Mouse (Mus musculus) heart, embryonic 12.5 days (tissue): ENCODE results near the gene Cyp2j8. TPM values are rescaled to one million over a fixed set of nuclear protein-coding genes. Genes with fewer than 3 reads are reported as not detected.
"Not testable (repeated sequence)": the region's sequence is repeated elsewhere in the genome, so short reads cannot be mapped to it uniquely, and the experiment has no call there.

ENCODE experiments used
- ATAC-seq: fragments of 200-750 bp; cut with Nextera tagmentation; 2 replicates; pipeline ENCODE4 v1.8.0; 2017; ENCODE audit warnings: moderate TSS enrichment, moderate library complexity; ENCODE audit not compliant: insufficient number of reproducible peaks, low FRiP score
- H3K27ac ChIP-seq: fragments of 300-500 bp; sonication (generic); 2 replicates; pipeline ENCODE4 v1.5.1; 2016; ENCODE audit warnings: mild to moderate bottlenecking, moderate library complexity; ENCODE audit not compliant: poor library complexity, severe bottlenecking
- H3K27me3 ChIP-seq: fragments of 300-500 bp; sonication (generic); replicated peaks from 2 replicates; pipeline ENCODE4 v1.6.1; 2016; ENCODE audit warnings: mild to moderate bottlenecking, moderate library complexity
- H3K36me3 ChIP-seq: fragments of 300-500 bp; sonication (generic); 2 replicates; pipeline ENCODE4 v1.6.1; 2016; ENCODE audit warnings: mild to moderate bottlenecking, moderate library complexity
- H3K4me1 ChIP-seq: fragments of 300-500 bp; sonication (generic); replicated peaks from 2 replicates; pipeline ENCODE4 v1.6.1; 2016; ENCODE audit warnings: mild to moderate bottlenecking
- H3K4me2 ChIP-seq: fragments of 300-500 bp; sonication (generic); 2 replicates; pipeline ENCODE4 v1.6.1; 2016; ENCODE audit warnings: mild to moderate bottlenecking, moderate library complexity
- H3K4me3 ChIP-seq: fragments of 300-500 bp; sonication (generic); 2 replicates; pipeline ENCODE4 v1.5.1; 2016; ENCODE audit warnings: mild to moderate bottlenecking
- H3K9ac ChIP-seq: fragments of 300-500 bp; sonication (generic); 2 replicates; pipeline ENCODE4 v1.6.1; 2016; ENCODE audit warnings: mild to moderate bottlenecking, moderate library complexity
- H3K9me3 ChIP-seq: fragments of 300-500 bp; sonication (generic); replicated peaks from 2 replicates; pipeline ENCODE4 v1.6.1; 2016; ENCODE audit warnings: mild to moderate bottlenecking, moderate library complexity
- WGBS: fragments of 180-500 bp; shearing (Covaris S2); methylation state at CpG from one replicate; pipeline ENCODE4 v1.1.7; 2016; 5-methylcytosine and 5-hydroxymethylcytosine counted together
- polyA plus RNA-seq: library from polyadenylated mRNA; unstranded; fragments of >200 nt; fragmentation: Nextera tagmentation; extraction: Ambion mirVana; gene quantifications from 2 replicates; pipeline ENCODE4 v1.2.1, GENCODE M21; 2016

Gene Cyp2j8
- polyA plus RNA-seq = not detected in 2 replicates

DNA sequence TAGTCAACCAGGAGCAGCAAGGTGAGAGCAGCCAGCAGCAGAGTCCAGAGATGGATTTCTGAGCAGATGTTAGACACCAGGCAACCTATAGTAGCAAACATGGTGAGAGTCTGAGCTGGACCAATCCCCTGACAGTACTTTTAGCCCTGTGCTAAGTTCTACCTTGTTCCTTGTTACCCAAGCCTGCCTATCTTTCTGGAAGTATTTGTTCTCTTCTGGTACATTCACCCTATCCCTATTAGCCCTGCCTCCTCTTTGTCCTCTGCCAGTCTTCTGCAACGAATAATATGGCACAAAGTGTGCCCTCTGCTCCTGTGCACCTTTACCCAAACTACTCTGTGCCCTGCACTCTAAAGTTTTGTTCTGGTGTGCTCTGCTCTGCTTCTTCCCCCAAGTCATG lies at the start of gene Cyp2j8:
Cyp2j8 (minus strand) TSS at position 101 of the 400 bp plus-strand sequence.
- no peak within 1 kb of the TSS for H3K4me3 ChIP-seq
- no peaks in the 10 kb centered on the region for H3K4me1 ChIP-seq
- H3K4me2 ChIP-seq = no peak within 1 kb of the TSS
- H3K9me3 ChIP-seq = no peaks in the 10 kb centered on the region
- no peak for ATAC-seq
- H3K9ac ChIP-seq = no peak within 1 kb of the TSS
- H3K27me3 ChIP-seq = no peaks in the 10 kb centered on the region
- no peak within 1 kb of the TSS for H3K27ac ChIP-seq
- WGBS = 68% methylated on average over 1 of the region's 1 CpGs
- H3K36me3 ChIP-seq = no peaks in the 10 kb centered on the region

DNA sequence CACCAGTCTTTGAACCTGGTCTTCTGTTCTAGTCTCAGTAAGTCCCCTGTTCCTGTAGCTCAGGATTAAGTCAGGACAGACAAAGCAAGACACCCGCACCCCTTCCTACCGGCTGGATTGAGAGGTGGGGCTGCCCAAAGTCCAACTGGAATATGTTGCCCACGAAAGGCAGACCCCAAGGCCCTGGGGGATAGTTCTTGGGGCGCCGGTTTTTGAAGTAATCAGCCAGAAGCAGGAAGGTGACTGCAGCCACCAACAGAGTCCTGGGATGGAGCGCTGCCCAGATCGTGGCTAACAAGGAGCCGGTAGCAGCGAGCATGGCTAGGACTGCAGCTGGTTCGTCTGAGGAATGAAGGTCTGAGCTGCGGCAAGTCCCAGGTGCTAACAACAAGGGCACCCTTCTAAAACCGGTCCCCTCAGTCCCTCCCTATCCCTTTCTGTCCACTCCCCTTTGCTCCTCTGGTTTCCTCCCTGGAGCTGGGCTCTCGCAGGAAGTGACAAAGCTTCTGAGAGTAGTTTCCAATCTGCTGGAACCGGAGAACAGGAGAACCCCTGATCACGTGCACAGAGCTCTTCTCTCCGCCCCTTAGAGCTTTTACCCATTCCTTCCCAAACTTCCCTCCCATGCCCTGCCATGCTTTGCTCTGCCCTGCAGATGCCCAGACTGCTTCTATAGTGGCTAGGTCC lies 46.1 kb upstream of the Cyp2j8 start, which contains the start of gene Cyp2j6:
Cyp2j6 (minus strand) TSS at position 529 of the 687 bp plus-strand sequence.
- Histone ChIP-seq H3K9me3 (no peaks in the 10 kb centered on the region), H3K9ac (peak within 1 kb of the TSS; percentile 86), H3K27me3 (no peaks in the 10 kb centered on the region), H3K4me3 (peak within 1 kb of the TSS; percentile 84), H3K4me1 (peaks cover 8% of the 10 kb centered on the region; the same call in 1 of the 2 replicates), H3K27ac (peak within 1 kb of the TSS; percentile 76; the same call in 1 of the 2 replicates), H3K36me3 (no peaks in the 10 kb centered on the region), H3K4me2 (peak within 1 kb of the TSS; percentile 78)
- WGBS = 1% methylated on average over 16 of the region's 16 CpGs
- ATAC-seq = peak; percentile 91

GRCm38 (mm10) chr4:96551619-96552018 lies 44.4 kb upstream of the Cyp2j8 start:
- H3K27ac ChIP-seq = no peak overlapping the region
- H3K4me3 ChIP-seq = no peak overlapping the region
- H3K9me3 ChIP-seq = no peaks in the 10 kb centered on the region
- H3K4me1 ChIP-seq = peaks cover 8% of the 10 kb centered on the region; the same call in 1 of the 2 replicates
- no peaks in the 10 kb centered on the region for H3K27me3 ChIP-seq
- H3K9ac ChIP-seq = no peak overlapping the region
- 71% methylated on average over 3 of the region's 3 CpGs for WGBS
- no peaks in the 10 kb centered on the region for H3K36me3 ChIP-seq
- H3K4me2 ChIP-seq = peak overlapping the region; percentile 26; the same call in 1 of the 2 replicates
- ATAC-seq = no peak

DNA sequence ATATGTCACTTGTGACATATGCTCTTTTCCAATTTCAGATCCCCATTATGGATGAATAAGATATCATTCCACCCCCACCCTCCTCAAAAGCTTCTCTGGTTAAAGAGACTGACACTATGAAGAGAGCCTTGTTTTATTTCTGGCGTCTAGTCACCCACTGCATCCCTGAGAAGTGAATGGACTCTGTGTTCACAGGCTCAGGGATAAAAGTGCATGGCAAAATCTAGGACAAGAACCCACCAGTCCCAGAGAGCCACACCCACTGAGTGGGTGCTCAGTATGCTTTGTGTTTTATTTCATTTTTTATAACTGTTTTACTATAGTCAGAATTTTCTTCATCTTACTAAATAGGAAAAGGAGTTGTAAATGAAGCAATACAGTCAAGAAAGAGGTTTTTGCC lies 38.8 kb upstream of the Cyp2j8 start:
- Histone ChIP-seq H3K4me3 (no peak overlapping the region), H3K9me3 (no peaks in the 10 kb centered on the region), H3K4me1 (no peaks in the 10 kb centered on the region), H3K4me2 (no peak overlapping the region), H3K27me3 (no peaks in the 10 kb centered on the region), H3K9ac (no peak overlapping the region), H3K36me3 (no peaks in the 10 kb centered on the region), H3K27ac (no peak overlapping the region)
- WGBS = 37% methylated on average over 1 of the region's 1 CpGs
- ATAC-seq = no peak

- no peak for ATAC-seq
- H3K9me3 ChIP-seq = no peaks in the 10 kb centered on the region
- H3K4me2 ChIP-seq = no peak overlapping the region
- H3K4me1 ChIP-seq = no peaks in the 10 kb centered on the region
- no peak overlapping the region for H3K4me3 ChIP-seq
- H3K36me3 ChIP-seq = peaks cover 12% of the 10 kb centered on the region
- no peak overlapping the region for H3K9ac ChIP-seq
- no peaks in the 10 kb centered on the region for H3K27me3 ChIP-seq
- 35% methylated on average over 1 of the region's 1 CpGs for WGBS
- H3K27ac ChIP-seq = no peak overlapping the region
Measured at GRCm38 (mm10) chr4:96525772-96526171, 18.6 kb upstream of the Cyp2j8 start.

DNA sequence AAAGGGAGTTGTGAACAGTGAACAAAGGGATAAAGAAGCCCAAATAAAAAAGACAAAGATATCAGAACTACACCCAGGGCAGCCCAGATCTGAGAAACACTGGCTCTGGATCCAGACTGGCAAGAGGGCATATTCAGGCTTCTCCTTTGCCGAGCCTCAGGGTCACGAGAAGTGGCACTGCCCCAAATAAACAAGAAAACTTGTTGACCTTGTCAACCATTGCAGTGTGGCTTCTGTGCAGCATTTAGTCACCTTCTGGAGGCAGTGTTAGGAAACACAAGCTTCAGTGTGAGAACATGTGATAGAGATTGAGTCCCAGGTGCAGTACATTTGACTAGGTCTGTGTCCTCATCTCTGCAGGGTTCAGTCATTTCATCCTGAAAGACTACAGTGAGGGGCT lies 15.1 kb upstream of the Cyp2j8 start:
- 84% methylated on average over 2 of the region's 2 CpGs for WGBS
- Histone ChIP-seq H3K27ac (no peak overlapping the region), H3K4me1 (no peaks in the 10 kb centered on the region), H3K4me2 (no peak overlapping the region), H3K9ac (no peak overlapping the region), H3K4me3 (no peak overlapping the region), H3K36me3 (peaks cover 8% of the 10 kb centered on the region; the same call in 1 of the 2 replicates), H3K27me3 (no peaks in the 10 kb centered on the region), H3K9me3 (no peaks in the 10 kb centered on the region)
- ATAC-seq = no peak

GRCm38 (mm10) chr4:96510083-96510482 lies 2.9 kb upstream of the Cyp2j8 start:
- WGBS = 76% methylated on average over 3 of the region's 3 CpGs

GRCm38 (mm10) chr4:96463311-96464060 lies 43.7 kb downstream of the Cyp2j8 start:
- H3K27me3 ChIP-seq, H3K27ac ChIP-seq, ATAC-seq, H3K4me1 ChIP-seq, H3K36me3 ChIP-seq, H3K4me2 ChIP-seq, H3K4me3 ChIP-seq, H3K9ac ChIP-seq: not testable (repeated sequence)
- 72% methylated on average over 30 of the region's 30 CpGs for WGBS
- H3K9me3 ChIP-seq = peaks cover 15% of the 10 kb centered on the region

More at GRCm38 (mm10) chr4:96510083-96510482, 2.9 kb upstream of the Cyp2j8 start:
- no peak for ATAC-seq
- no peaks in the 10 kb centered on the region for H3K4me1 ChIP-seq
- no peak overlapping the region for H3K4me3 ChIP-seq
- no peak overlapping the region for H3K4me2 ChIP-seq
- H3K27me3 ChIP-seq = no peaks in the 10 kb centered on the region
- no peak overlapping the region for H3K27ac ChIP-seq
- no peaks in the 10 kb centered on the region for H3K36me3 ChIP-seq
- H3K9me3 ChIP-seq = no peaks in the 10 kb centered on the region
- H3K9ac ChIP-seq = no peak overlapping the region

Other genes starting within 250 kb of the Cyp2j8 start
- gene Cyp2j11, start 158.7 kb downstream of the Cyp2j8 start, polyA plus RNA-seq = not detected in 2 replicates
- 4.4 and 4.9 TPM in 2 replicates for gene Cyp2j6, start 46.3 kb upstream of the Cyp2j8 start, polyA plus RNA-seq
- 0.84 and 1.1 TPM in 2 replicates for gene Cyp2j9, start 84.2 kb upstream of the Cyp2j8 start, polyA plus RNA-seq
- not detected in 2 replicates for gene Cyp2j5, start 156.8 kb upstream of the Cyp2j8 start, polyA plus RNA-seq